Mouse (Mus musculus) CH12.LX (cell line): ENCODE data around the gene Zranb2. TPM values are rescaled to one million over a fixed set of nuclear protein-coding genes. Genes with fewer than 3 reads are reported as not detected.

ENCODE experiments used
- DNase-seq: peaks from one replicate; pipeline ENCODE4 v3.0.0-alpha.2; 2013; ENCODE audit errors: extremely low read depth
- H3K27ac ChIP-seq: 2 replicates; pipeline ENCODE4 v1.5.1; 2012; ENCODE audit warnings: low read depth, mild to moderate bottlenecking, control low read depth, moderate library complexity; ENCODE audit not compliant: insufficient read depth
- H3K27me3 ChIP-seq: replicated peaks from 2 replicates; pipeline ENCODE3; 2012; ENCODE audit warnings: inconsistent platforms
- H3K36me3 ChIP-seq, 2 experiments: replicated peaks in 1 of 2; 2 replicates each; pipeline versions ENCODE3 to v1.6.1; 2012; ENCODE audit warnings: inconsistent platforms in 1 of 2, low read length in 1 of 2, mild to moderate bottlenecking in 1 of 2, mixed read lengths in 1 of 2, moderate library complexity in 1 of 2; ENCODE audit not compliant: control insufficient read depth in 1 of 2, insufficient read depth in 1 of 2
- H3K4me1 ChIP-seq, 2 experiments: 2 replicates each; pipeline ENCODE4 v1.6.1; 2012; ENCODE audit warnings: inconsistent platforms in 1 of 2, moderate library complexity in 1 of 2; ENCODE audit not compliant: insufficient read depth in 2 of 2, control insufficient read depth in 1 of 2
- H3K4me2 ChIP-seq: 2 replicates; pipeline ENCODE4 v1.6.1; 2012; ENCODE audit warnings: low read depth, mild to moderate bottlenecking, control low read depth; ENCODE audit not compliant: poor library complexity, insufficient read depth, severe bottlenecking
- H3K4me3 ChIP-seq, 3 experiments: fragments of 150-350 bp in 1 of 3; sonication (generic) in 1 of 3; replicated peaks in 1 of 3; 2 replicates each; pipeline versions ENCODE3 to v1.5.1; 2011 to 2012; ENCODE audit warnings: low read depth in 2 of 3, low read length in 2 of 3, mild to moderate bottlenecking in 2 of 3, moderate library complexity in 2 of 3, control low read depth in 1 of 3, improper control_type of control experiment in 1 of 3, inconsistent platforms in 1 of 3, mixed read lengths in 1 of 3; ENCODE audit not compliant: poor library complexity in 1 of 3
- H3K79me2 ChIP-seq: replicated peaks from 2 replicates; pipeline ENCODE4 v1.6.1; 2012; ENCODE audit warnings: mild to moderate bottlenecking, moderate library complexity; ENCODE audit not compliant: control insufficient read depth, poor library complexity, insufficient read depth, severe bottlenecking; ENCODE audit errors: extremely low read depth
- H3K9ac ChIP-seq: 2 replicates; pipeline ENCODE4 v1.6.1; 2012; ENCODE audit warnings: low read depth, mild to moderate bottlenecking, control low read depth, moderate library complexity; ENCODE audit not compliant: insufficient read depth
- H3K9me3 ChIP-seq: replicated peaks from 2 replicates; pipeline ENCODE3; 2012; ENCODE audit warnings: low read length, inconsistent platforms, mixed read lengths
- BHLHE40 ChIP-seq: IDR thresholded peaks from 2 replicates; pipeline ENCODE4 v1.6.1; 2011; ENCODE audit warnings: mild to moderate bottlenecking, low read depth, low read length, improper control_type of control experiment
- CHD2 ChIP-seq: IDR thresholded peaks from 2 replicates; pipeline ENCODE4 v1.6.1; 2011; ENCODE audit warnings: low read length, improper control_type of control experiment
- CTCF ChIP-seq, 2 experiments: IDR thresholded peaks in 1 of 2; conservative IDR thresholded peaks in 1 of 2; 2 replicates each; pipeline ENCODE4 v1.5.1; 2011 to 2012; ENCODE audit warnings: low read depth in 2 of 2, low read length in 2 of 2, improper control_type of control experiment in 1 of 2, inconsistent platforms in 1 of 2, mild to moderate bottlenecking in 1 of 2, moderate library complexity in 1 of 2
- GABPA ChIP-seq: IDR thresholded peaks from 2 replicates; pipeline ENCODE4 v1.6.1; 2012; ENCODE audit warnings: low read depth, low read length, improper control_type of control experiment, inconsistent platforms; ENCODE audit not compliant: insufficient replicate concordance
- HCFC1 ChIP-seq: IDR thresholded peaks from 2 replicates; pipeline ENCODE4 v1.6.1; 2012; ENCODE audit warnings: low read depth, mild to moderate bottlenecking, inconsistent platforms, low read length, improper control_type of control experiment
- IRF4 ChIP-seq: IDR thresholded peaks from 2 replicates; pipeline ENCODE4 v1.6.1; 2014; ENCODE audit warnings: low read depth, mild to moderate bottlenecking, inconsistent platforms, low read length, improper control_type of control experiment
- MAZ ChIP-seq: IDR thresholded peaks from 2 replicates; pipeline ENCODE4 v1.6.1; 2012; ENCODE audit warnings: low read depth, mild to moderate bottlenecking, inconsistent platforms, low read length, improper control_type of control experiment, moderate library complexity
- MXI1 ChIP-seq: IDR thresholded peaks from 2 replicates; pipeline ENCODE4 v1.6.1; 2011; ENCODE audit warnings: mild to moderate bottlenecking, low read depth, low read length, improper control_type of control experiment
- MYC ChIP-seq: IDR thresholded peaks from 2 replicates; pipeline ENCODE4 v1.6.1; 2011; ENCODE audit warnings: low read depth, mild to moderate bottlenecking, improper control_type of control experiment, low read length
- NRF1 ChIP-seq: IDR thresholded peaks from 2 replicates; pipeline ENCODE4 v1.6.1; 2014; ENCODE audit warnings: low read depth, mild to moderate bottlenecking, inconsistent platforms, low read length, improper control_type of control experiment, moderate library complexity
- POLR2AphosphoS2 ChIP-seq: IDR thresholded peaks from 2 replicates; pipeline ENCODE4 v1.6.1; 2011; ENCODE audit warnings: low read depth, low read length, improper control_type of control experiment
- RCOR1 ChIP-seq: conservative IDR thresholded peaks from 2 replicates; pipeline ENCODE4 v1.6.1; 2012; ENCODE audit warnings: low read depth, mild to moderate bottlenecking, inconsistent platforms, low read length, improper control_type of control experiment
- SIN3A ChIP-seq: IDR thresholded peaks from 2 replicates; pipeline ENCODE4 v1.6.1; 2012; ENCODE audit warnings: low read length, improper control_type of control experiment, inconsistent platforms
- SMC3 ChIP-seq: IDR thresholded peaks from 2 replicates; pipeline ENCODE4 v1.6.1; 2011; ENCODE audit warnings: low read depth, low read length, improper control_type of control experiment
- TCF12 ChIP-seq: IDR thresholded peaks from 2 replicates; pipeline ENCODE4 v1.6.1; 2014; ENCODE audit warnings: low read depth, mild to moderate bottlenecking, inconsistent platforms, low read length, improper control_type of control experiment
- ZC3H11A ChIP-seq: IDR thresholded peaks from 2 replicates; pipeline ENCODE4 v1.6.1; 2012; ENCODE audit warnings: low read depth, mild to moderate bottlenecking, inconsistent platforms, low read length, improper control_type of control experiment
- ZMIZ1 ChIP-seq: IDR thresholded peaks from 2 replicates; pipeline ENCODE4 v1.6.1; 2012; ENCODE audit warnings: low read depth, mild to moderate bottlenecking, inconsistent platforms, low read length, improper control_type of control experiment
- dilution Hi-C: fragments of 300-500 bp; cut with MboI; formaldehyde crosslinking; loops from 2 replicates; pipeline ENCODE4 v1.14.3; 2020; ENCODE audit warnings: low sequenced_read_pairs; ENCODE audit not compliant: extremely low pct_unique_long_range_greater_than_20kb, extremely low pct_ligation_motif_present
- in situ Hi-C: fragments of 300-500 bp; cut with MboI; formaldehyde crosslinking; loops from 3 replicates; pipeline ENCODE4 v1.14.3; 2019; ENCODE audit warnings: low sequenced_read_pairs, low pct_ligation_motif_present, low pct_unique_long_range_greater_than_20kb, mixed read lengths
- polyA plus RNA-seq: library from polyadenylated mRNA; unstranded; fragments of >175 nt; gene quantifications from 2 replicates; pipeline ENCODE4 v1.2.1, GENCODE M21; 2012; ENCODE audit warnings: low read depth; ENCODE audit not compliant: insufficient read length
- total RNA-seq, 2 experiments: library from RNA; depleted of rRNA; stranded (reverse); fragments of 300-350 nt in 1 of 2; fragments of >200 nt in 1 of 2; gene quantifications; 2 replicates each; pipeline ENCODE4 v1.2.3; 2012 to 2014

Zranb2 gene
- total and polyA plus RNA-seq, 3 experiments, result 87.5 to 346 (median 240) TPM

GRCm38 (mm10) chr3:157578469-157579170, 44.7 kb downstream of the Zranb2 start:
- Histone ChIP-seq H3K4me2 (no peak overlapping the region), H3K4me1 (peaks cover 0 to 26% of the 10 kb centered on the region in 2 experiments; a peak in 2 of 4 replicates), H3K79me2 (no peaks in the 10 kb centered on the region), H3K27ac (no peak overlapping the region), H3K9me3 (no peaks in the 10 kb centered on the region), H3K9ac (no peak overlapping the region), H3K4me3 (no peak overlapping the region), H3K27me3 (no peaks in the 10 kb centered on the region), H3K36me3 (no peaks in the 10 kb centered on the region)
- DNase-seq, result no peak
- dilution Hi-C loops (no loop called here), in situ Hi-C loops (loop anchor here (10.0 kb wide), 1 partner anchor 46 kb away; no protein-coding TSS in a partner anchor)
- no peak for TF ChIP-seq RCOR1

DNA sequence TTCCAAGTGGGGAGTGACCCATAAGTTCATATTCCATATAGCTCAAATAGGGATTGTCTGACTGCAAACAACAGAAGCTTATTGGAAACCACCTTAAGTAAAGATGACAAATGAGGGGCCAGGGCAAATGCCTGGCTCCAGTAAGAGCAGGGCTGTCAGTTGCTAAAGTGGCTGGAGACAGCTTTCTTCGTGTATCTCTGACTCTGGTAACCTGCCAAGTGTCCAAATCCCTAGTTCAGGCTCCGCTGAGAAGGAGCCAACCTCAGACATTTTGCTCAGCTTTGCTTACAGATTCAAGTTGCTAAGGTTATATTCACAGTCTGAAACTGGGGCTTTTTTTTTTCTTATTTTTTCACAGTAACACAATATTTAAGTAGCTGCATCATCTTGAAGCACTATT, 45.4 kb downstream of the Zranb2 start:
- no peaks in the 10 kb centered on the region for H3K9me3 ChIP-seq
- H3K4me1 ChIP-seq, result peaks cover 0 to 20% of the 10 kb centered on the region in 2 experiments; a peak in 2 of 4 replicates
- dilution Hi-C loops, result no loop called here
- H3K36me3 ChIP-seq, result no peaks in the 10 kb centered on the region
- H3K4me2 ChIP-seq, result no peak overlapping the region
- H3K4me3 ChIP-seq, result no peak overlapping the region
- H3K27me3 ChIP-seq, result no peaks in the 10 kb centered on the region
- DNase-seq, result no peak
- no peak for TF ChIP-seq POLR2AphosphoS2
- TF ChIP-seq MYC, result no peak
- no peak for TF ChIP-seq SIN3A
- TF ChIP-seq GABPA, result no peak
- no peak for TF ChIP-seq NRF1
- TF ChIP-seq MXI1, result no peak
- no peak for TF ChIP-seq ZMIZ1
- no peak for TF ChIP-seq TCF12
- TF ChIP-seq IRF4, result no peak
- TF ChIP-seq SMC3, result no peak
- no peak for TF ChIP-seq CTCF (conservative IDR thresholded peaks at IDR 0.05 in 1 of 2, IDR thresholded peaks at IDR 0.05 in 1 of 2; ENCODE audit: low read depth in 2 of 2, low read length in 2 of 2)
- TF ChIP-seq ZC3H11A, result no peak
- no peak for TF ChIP-seq HCFC1
- no peak for TF ChIP-seq MAZ
- no peak for TF ChIP-seq CHD2
- no peak for TF ChIP-seq BHLHE40
- TF ChIP-seq, all 38 proteins: peak for 0
- no peak overlapping the region for H3K9ac ChIP-seq
- in situ Hi-C loops, result loop anchor here (10.0 kb wide), 1 partner anchor 45 kb away; no protein-coding TSS in a partner anchor
- H3K27ac ChIP-seq, result no peak overlapping the region
- H3K79me2 ChIP-seq, result no peaks in the 10 kb centered on the region
